Mouse (Mus musculus) C2C12 (cell line): Measurements from ENCODE around the gene Nfatc2ip.

Source experiments
- CEBPB ChIP-seq: IDR thresholded peaks from one replicate; pipeline ENCODE4 v1.6.1; 2011; ENCODE audit warnings: low read depth, mild to moderate bottlenecking, control low read depth, moderate library complexity
- CTCF ChIP-seq: IDR thresholded peaks from one replicate; pipeline ENCODE4 v1.5.1; 2011; ENCODE audit not compliant: control insufficient read depth, insufficient read depth, insufficient read length
- MAX ChIP-seq: IDR thresholded peaks from one replicate; pipeline ENCODE4 v1.6.1; 2011; ENCODE audit warnings: mild to moderate bottlenecking, control low read depth
- MYOD1 ChIP-seq: IDR thresholded peaks from one replicate; pipeline ENCODE4 v1.6.1; 2011; ENCODE audit warnings: low read depth; ENCODE audit not compliant: control insufficient read depth, insufficient read length
- MYOG ChIP-seq: IDR thresholded peaks from one replicate; pipeline ENCODE4 v1.6.1; 2011; ENCODE audit not compliant: control insufficient read depth, insufficient read length; ENCODE audit errors: extremely low read depth
- USF1 ChIP-seq: IDR thresholded peaks from one replicate; pipeline ENCODE4 v1.6.1; 2011; ENCODE audit warnings: low read depth, mild to moderate bottlenecking, control low read depth, moderate library complexity

DNA sequence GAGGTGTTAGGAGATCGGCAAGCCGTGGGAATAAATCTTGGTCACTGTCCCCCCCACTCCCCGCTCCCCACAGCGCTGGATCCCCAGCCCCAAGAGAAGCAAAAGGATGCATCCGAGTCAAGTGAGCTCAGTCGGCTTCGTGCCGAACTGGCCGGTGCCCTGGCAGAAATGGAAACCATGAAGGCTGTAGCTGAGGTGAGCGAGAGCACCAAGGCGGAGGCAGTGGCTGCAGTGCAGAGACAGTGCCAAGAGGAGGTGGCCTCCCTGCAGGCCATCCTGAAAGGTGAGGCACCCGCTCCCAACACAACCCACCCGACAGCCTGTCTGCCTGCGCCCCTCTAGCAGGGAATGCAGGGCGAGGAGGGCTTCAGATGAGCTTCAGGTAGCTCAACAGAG is 33.0 kb upstream of the Nfatc2ip start:
- no peak for TF ChIP-seq MAX
- TF ChIP-seq CTCF: no peak
- no peak for TF ChIP-seq CEBPB
- TF ChIP-seq USF1: no peak
- TF ChIP-seq MYOG: no peak
- no peak for TF ChIP-seq MYOD1
